13 mouse cellular contexts compared by ENCODE assay signal in the genomic region with DNA sequence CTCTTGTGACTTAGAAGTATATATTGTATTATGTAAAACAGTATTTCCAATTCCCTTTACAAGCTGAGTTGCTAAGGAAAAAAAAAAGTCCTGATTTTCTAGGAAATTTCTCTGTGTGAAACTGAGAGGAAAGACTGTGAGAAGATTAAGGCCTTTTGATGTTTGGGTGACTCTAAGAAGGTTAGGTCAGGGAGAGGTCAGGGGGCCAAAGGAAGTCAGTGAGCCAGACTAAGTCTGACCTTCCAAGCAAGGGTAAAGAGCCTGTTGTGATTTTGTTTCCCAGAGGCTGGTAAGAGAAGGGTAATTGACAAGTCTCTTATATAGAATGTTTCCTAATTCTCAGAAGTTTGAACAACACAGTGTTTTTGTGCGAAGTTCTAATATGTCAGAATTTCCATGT.
"Had no signal": no experiment of that assay in that cellular context is flagged by ENCODE, and none has a peak within 500 bp of the region (broad histone marks: within the 10 kb centered on the region; RNA-seq: fewer than 3 reads in every experiment).

No protein-coding gene starts in this region.

- DNase-seq: kidney, adult 9 months; kidney, postnatal 14 days; kidney, postnatal 4 days; left cerebral cortex, postnatal 4 days; liver, postnatal 0 days; lung, embryonic 14.5 days; lung, postnatal 10 days; lung, postnatal 36 days; retina, postnatal 1 day; right cerebral cortex, postnatal 25 days; spleen, adult 18-20 months; thymus, adult 18-20 months; thymus, postnatal 36 days had no signal
